Mouse (Mus musculus): ENCODE measurements around the gene Gm30191.

The Gm30191 gene

DNA sequence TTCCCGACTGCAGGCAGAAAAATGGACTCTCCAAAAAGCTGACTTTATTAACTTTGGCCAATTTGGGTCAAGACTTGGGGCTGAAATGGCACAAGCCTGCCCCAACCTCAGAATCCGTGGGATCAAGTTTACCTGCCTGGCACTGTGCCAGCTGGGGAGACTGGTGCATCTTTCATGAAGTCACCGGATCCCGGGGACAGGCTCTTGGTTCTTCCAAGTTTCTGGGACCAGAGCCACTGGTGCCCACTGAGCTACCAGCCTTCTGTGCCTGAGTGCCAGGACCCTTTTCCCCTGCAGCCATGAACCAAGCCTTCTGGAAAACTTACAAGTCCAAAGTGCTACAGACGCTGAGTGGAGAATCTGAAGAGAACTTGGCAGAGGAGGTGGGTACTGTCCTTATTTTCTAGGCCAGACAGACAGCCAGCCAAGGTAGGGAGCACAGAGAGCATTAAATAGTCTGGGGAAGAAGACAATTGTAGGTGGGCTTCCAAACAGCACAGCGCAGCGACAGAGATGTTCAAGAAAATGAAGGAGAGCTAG is at the start of gene Gm30191:
Gm30191 (plus strand) TSS at position 217 of the 540 bp plus-strand sequence.
- H3K36me3 ChIP-seq (ENCODE audit: control insufficient read depth, insufficient read depth, low read length, poor library complexity, severe bottlenecking), result no peaks in the 10 kb centered on the region
- no peak for DNase-seq (ENCODE audit: low read depth, low spot score)
- no peaks in the 10 kb centered on the region for H3K27me3 ChIP-seq (ENCODE audit: control insufficient read depth, insufficient read depth, low read length, poor library complexity, severe bottlenecking)

GRCm38 (mm10) chr4:134199371-134199770 is 47.4 kb upstream of the Gm30191 start:
- H3K36me3 ChIP-seq (ENCODE audit: control insufficient read depth, insufficient read depth, low read length, poor library complexity, severe bottlenecking), result no peaks in the 10 kb centered on the region
- no peaks in the 10 kb centered on the region for H3K27me3 ChIP-seq (ENCODE audit: control insufficient read depth, insufficient read depth, low read length, poor library complexity, severe bottlenecking)
- no peak for DNase-seq (ENCODE audit: low read depth, low spot score)

DNA sequence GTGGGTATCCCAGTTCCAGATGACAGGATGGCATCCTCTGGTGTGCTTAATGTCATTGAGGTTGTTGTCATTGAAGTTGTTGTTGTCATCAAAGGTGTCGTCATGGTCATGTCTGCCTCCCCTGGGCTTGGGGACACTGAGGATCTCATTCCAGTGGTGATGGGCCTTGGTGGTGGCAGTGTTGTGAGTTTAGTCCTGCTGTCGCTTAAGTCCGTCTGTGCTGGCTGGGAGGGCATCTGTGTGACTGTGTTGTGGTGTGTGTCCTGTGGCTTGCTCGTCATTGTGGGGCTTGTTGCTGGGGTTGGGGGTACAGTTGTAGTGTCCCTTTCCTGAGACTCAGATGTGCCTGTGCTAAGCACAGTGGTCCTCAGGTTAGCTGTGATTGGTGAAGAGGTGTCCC is 43.8 kb upstream of the Gm30191 start, which contains the start of gene Gm7534:
Gm7534 (minus strand) TSS at position 101 of the 400 bp plus-strand sequence.
- DNase-seq (ENCODE audit: low read depth, low spot score), result no peak
- no peaks in the 10 kb centered on the region for H3K27me3 ChIP-seq (ENCODE audit: control insufficient read depth, insufficient read depth, low read length, poor library complexity, severe bottlenecking)
- H3K36me3 ChIP-seq (ENCODE audit: control insufficient read depth, insufficient read depth, low read length, poor library complexity, severe bottlenecking), result no peaks in the 10 kb centered on the region

DNA sequence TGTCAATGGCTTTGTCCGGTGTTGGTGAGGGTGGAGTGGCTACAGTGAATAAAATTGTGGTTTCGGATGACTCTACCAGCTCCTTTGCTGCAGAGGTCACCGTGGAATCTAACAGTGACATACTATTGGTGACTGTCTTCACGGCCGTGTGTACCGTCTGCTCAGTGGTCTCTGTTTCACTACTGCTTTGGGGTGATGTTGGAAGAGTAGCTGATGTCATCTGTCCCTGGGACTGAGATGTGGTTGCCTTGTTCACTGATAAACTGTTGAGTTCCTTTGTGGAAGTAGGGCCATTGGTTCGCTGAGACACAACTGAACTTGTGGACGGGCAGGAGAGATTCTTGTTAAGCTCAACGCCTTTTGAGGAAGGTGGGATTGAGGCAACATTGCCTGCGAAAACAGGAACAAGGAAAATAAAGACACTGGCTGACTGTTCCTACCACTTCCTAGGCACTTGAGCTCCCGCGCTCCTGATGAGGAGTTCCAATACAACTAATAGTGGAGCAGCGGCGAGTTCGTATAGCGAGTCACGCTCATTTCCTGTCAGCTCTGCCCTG is 43.3 kb upstream of the Gm30191 start:
- H3K27me3 ChIP-seq (ENCODE audit: control insufficient read depth, insufficient read depth, low read length, poor library complexity, severe bottlenecking), result no peaks in the 10 kb centered on the region
- H3K36me3 ChIP-seq (ENCODE audit: control insufficient read depth, insufficient read depth, low read length, poor library complexity, severe bottlenecking), result no peaks in the 10 kb centered on the region
- no peak for DNase-seq (ENCODE audit: low read depth, low spot score)

- H3K27me3 ChIP-seq (ENCODE audit: control insufficient read depth, insufficient read depth, low read length, poor library complexity, severe bottlenecking), result no peaks in the 10 kb centered on the region
- DNase-seq (ENCODE audit: low read depth, low spot score), result no peak
These were observed 40.2 kb upstream of the Gm30191 start for GRCm38 (mm10) chr4:134206488-134207053.

DNA sequence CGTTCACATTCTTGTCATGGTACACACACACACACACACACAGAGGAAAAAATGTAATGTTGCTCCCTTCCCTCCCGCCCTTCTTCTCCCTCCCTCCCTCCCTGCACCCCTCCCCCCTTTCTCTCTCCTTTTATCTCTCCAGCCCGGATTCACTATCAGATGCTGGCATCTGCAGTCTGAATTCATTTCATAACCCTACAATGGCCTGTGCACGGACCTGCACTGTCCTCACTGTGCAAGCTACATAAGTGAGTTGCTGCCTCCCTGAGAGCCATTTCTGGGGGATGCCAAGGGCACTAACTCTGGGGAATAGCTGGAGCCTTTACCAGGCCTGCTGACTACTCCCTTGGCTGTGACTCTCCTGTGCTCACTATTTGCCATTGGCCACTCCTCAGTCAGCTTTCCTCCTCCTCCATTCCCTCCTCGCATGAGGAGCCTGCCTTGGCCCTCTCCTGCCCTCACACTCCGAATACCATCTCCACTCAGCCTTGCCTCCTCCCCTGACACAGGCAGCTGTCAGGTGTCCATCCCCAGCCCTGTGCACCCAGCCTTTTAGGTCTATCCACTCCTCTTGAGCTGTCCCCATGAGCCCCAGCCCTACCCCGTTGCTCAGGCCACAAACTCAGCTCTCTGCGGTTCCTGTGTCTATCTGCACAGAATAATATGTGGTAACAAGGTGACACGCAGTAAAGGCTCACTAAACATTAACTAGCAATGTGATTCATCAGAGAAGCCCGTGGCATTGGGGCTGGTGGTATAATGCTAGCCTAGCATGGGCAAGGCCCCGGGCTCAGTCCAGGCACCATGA is 23.7 kb upstream of the Gm30191 start:
- no peak for DNase-seq (ENCODE audit: low read depth, low spot score)
- no peaks in the 10 kb centered on the region for H3K36me3 ChIP-seq (ENCODE audit: control insufficient read depth, insufficient read depth, low read length, poor library complexity, severe bottlenecking)
- no peaks in the 10 kb centered on the region for H3K27me3 ChIP-seq (ENCODE audit: control insufficient read depth, insufficient read depth, low read length, poor library complexity, severe bottlenecking)

More at GRCm38 (mm10) chr4:134206488-134207053, 40.2 kb upstream of the Gm30191 start:
- H3K36me3 ChIP-seq (ENCODE audit: control insufficient read depth, insufficient read depth, low read length, poor library complexity, severe bottlenecking), result no peaks in the 10 kb centered on the region

- no peaks in the 10 kb centered on the region for H3K27me3 ChIP-seq (ENCODE audit: control insufficient read depth, insufficient read depth, low read length, poor library complexity, severe bottlenecking)
- peak; percentile 13 for DNase-seq (ENCODE audit: low read depth, low spot score)
- no peaks in the 10 kb centered on the region for H3K36me3 ChIP-seq (ENCODE audit: control insufficient read depth, insufficient read depth, low read length, poor library complexity, severe bottlenecking)
These were observed 19.5 kb upstream of the Gm30191 start, which contains the start of gene Catsper4 for GRCm38 (mm10) chr4:134227194-134227593. TSS of gene Catsper4 (minus strand) at chr4:134227383.

DNA sequence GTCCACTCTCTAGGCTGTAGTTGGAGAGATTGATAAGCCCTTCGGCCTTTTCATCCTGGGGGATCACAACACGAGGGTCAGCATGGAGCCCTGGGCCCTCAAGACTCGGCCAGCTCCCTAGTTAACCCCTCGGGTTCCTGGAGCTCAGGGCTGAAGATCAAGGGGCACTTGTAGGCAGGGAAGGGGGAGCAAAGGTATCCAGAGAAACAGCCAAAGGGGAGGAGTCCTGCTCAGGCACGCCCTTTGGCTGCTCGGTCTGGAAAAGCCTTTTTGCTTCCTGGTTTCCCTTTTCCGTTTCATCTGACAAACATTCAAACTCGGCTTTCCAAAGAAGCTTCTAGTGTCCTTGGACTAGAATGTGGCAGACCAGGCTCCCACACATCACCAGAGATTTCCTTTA is 16.3 kb upstream of the Gm30191 start:
- no peak for DNase-seq (ENCODE audit: low read depth, low spot score)
- Histone ChIP-seq H3K27me3 (ENCODE audit: control insufficient read depth, insufficient read depth, low read length, poor library complexity, severe bottlenecking) (no peaks in the 10 kb centered on the region), H3K36me3 (ENCODE audit: control insufficient read depth, insufficient read depth, low read length, poor library complexity, severe bottlenecking) (no peaks in the 10 kb centered on the region)

DNA sequence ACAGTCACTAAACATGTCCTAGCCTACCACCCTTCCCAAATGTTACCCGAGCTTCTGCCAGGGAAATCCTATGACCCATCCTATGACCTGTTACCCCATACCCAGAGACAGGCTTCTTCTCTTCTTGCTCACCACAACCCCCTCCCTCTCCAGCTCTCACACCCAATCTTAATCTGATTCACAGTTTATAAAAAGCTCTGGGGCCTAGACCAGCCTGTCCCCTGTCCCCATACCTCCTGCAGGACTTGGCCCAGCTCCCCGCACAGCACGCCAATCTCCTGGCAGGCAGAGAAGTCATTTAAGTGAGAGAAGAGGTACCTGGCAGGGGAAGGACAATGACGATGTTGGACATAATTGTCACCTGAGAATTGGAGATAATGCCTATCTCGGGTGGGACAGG is 11.9 kb upstream of the Gm30191 start:
- no peaks in the 10 kb centered on the region for H3K27me3 ChIP-seq (ENCODE audit: control insufficient read depth, insufficient read depth, low read length, poor library complexity, severe bottlenecking)
- DNase-seq (ENCODE audit: low read depth, low spot score), result no peak
- H3K36me3 ChIP-seq (ENCODE audit: control insufficient read depth, insufficient read depth, low read length, poor library complexity, severe bottlenecking), result no peaks in the 10 kb centered on the region

DNA sequence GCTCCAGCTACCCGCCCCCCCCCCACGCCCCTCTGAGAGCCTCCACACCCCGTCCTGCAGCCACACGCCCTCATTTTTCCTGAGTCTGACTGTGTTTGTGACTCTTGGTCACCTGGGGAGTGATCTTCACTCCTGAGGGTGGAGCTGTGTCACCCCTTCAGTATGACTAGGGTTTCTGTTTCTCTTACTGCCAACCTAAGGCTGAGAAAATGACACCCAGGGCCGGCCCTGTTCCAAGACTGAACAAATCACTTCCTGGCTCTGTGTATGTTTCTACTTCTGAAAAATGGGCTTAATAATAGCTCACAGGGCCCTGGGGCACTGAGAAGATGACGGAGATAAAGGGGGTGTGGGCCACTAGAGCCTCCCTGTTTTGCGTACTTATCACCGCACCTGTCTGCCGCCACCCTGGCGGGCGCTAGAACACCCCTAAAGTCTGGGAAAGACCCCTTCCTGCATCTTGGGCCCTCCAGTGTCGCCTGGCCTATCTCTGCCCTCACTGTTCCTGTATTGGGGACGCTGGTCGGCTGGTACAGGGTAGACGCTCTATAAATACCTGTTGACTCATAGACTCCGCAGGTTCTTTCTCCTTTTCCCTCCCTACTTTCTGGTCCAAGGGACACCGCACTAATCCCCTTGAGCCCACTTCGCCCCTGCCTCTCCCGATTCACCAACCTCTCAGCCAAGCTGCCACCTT is 9.0 kb upstream of the Gm30191 start:
- no peak for DNase-seq (ENCODE audit: low read depth, low spot score)
- no peaks in the 10 kb centered on the region for H3K36me3 ChIP-seq (ENCODE audit: control insufficient read depth, insufficient read depth, low read length, poor library complexity, severe bottlenecking)
- H3K27me3 ChIP-seq (ENCODE audit: control insufficient read depth, insufficient read depth, low read length, poor library complexity, severe bottlenecking), result no peaks in the 10 kb centered on the region

GRCm38 (mm10) chr4:134238279-134238651 is 8.5 kb upstream of the Gm30191 start, which contains the start of gene Cnksr1:
TSS of gene Cnksr1 (minus strand) at chr4:134238399.
- no peaks in the 10 kb centered on the region for H3K27me3 ChIP-seq (ENCODE audit: control insufficient read depth, insufficient read depth, low read length, poor library complexity, severe bottlenecking)
- H3K36me3 ChIP-seq (ENCODE audit: control insufficient read depth, insufficient read depth, low read length, poor library complexity, severe bottlenecking), result no peaks in the 10 kb centered on the region
- no peak for DNase-seq (ENCODE audit: low read depth, low spot score)

DNA sequence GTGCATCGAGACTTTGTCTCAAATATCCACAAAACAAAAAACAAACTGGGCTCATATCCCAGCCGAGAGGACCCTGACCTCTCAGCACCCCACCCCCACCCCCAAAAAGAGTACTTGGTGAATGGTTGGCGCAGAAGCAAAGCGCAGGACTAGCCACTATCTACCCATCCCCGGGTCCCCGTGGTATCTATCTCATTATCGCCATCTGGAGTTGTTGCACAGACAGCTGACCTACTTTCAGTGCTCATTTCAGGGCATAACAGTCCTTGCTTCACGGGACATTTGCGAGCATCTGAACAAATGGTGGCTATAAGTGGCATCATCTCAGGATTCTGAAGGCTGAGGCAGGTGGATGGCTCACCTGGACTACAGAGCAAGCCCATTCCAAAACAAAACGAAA is 8.0 kb upstream of the Gm30191 start:
- H3K27me3 ChIP-seq (ENCODE audit: control insufficient read depth, insufficient read depth, low read length, poor library complexity, severe bottlenecking), result no peaks in the 10 kb centered on the region
- no peaks in the 10 kb centered on the region for H3K36me3 ChIP-seq (ENCODE audit: control insufficient read depth, insufficient read depth, low read length, poor library complexity, severe bottlenecking)
- DNase-seq (ENCODE audit: low read depth, low spot score), result no peak

DNA sequence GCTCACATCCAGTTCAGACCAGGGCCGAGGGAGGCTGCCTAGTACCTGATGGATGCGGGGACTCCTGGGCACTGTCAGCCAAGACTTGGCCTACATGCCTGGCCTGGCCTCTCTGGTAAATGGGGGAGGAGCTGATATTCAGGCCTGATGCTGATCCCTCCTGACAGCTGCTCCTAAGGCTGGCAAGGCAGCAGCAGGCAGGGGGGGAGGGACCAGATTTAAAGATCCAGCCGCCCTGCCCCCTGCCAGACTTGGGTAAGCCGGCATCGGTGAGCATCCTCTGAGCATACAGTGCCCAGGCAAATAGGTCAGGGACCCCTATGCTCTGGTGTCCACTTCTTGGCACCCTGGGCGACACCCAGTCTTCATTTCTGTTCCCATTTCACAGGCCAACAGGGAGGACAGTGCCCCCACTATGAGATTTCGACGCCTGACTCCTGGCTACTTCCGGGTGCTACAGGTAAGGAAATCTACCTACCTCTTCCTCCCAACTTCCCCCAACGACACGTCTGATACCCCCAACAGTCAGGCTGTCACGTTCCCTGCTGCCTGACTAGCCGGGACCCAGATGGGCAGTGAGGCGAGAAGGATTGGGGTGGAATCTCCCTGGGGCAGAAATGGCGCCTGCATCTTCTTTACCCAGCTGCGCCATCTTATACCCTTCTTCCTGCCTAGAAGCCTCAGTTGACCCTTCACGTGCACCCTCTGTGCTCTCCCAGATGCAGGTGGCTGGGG is 3.1 kb upstream of the Gm30191 start, which contains the start of gene E130218I03Rik:
E130218I03Rik (plus strand) TSS at position 147 of the 735 bp plus-strand sequence.
- Histone ChIP-seq H3K36me3 (ENCODE audit: control insufficient read depth, insufficient read depth, low read length, poor library complexity, severe bottlenecking) (no peaks in the 10 kb centered on the region), H3K27me3 (ENCODE audit: control insufficient read depth, insufficient read depth, low read length, poor library complexity, severe bottlenecking) (no peaks in the 10 kb centered on the region)
- no peak for DNase-seq (ENCODE audit: low read depth, low spot score)
